Mouse (Mus musculus) testis, adult 2 months (tissue): ENCODE data around the gene Ell.

Experiments used
- CTCF ChIP-seq: fragments of 200-500 bp; IDR thresholded peaks from 2 replicates; pipeline ENCODE4 v1.5.1; 2012; ENCODE audit warnings: low read depth, mild to moderate bottlenecking, inconsistent platforms, low read length, moderate library complexity; ENCODE audit not compliant: control insufficient read depth, insufficient read depth, insufficient replicate concordance
- POLR2A ChIP-seq: fragments of 200-500 bp; IDR thresholded peaks from 2 replicates; pipeline ENCODE4 v1.6.1; 2012; ENCODE audit warnings: low read depth, mild to moderate bottlenecking, inconsistent platforms, low read length, moderate library complexity; ENCODE audit not compliant: control insufficient read depth

- no peak for TF ChIP-seq CTCF
- no peak for TF ChIP-seq POLR2A
Observed at GRCm38 (mm10) chr8:70553740-70554139, 14.5 kb downstream of the Ell start.
